Mouse (Mus musculus) heart, adult 2 months (tissue): Measurements from ENCODE around the gene Hoxc11.

Source experiments
- CTCF ChIP-seq: fragments of 200-600 bp; IDR thresholded peaks from 2 replicates; pipeline ENCODE4 v1.8.1; 2022; ENCODE audit warnings: antibody characterized with exemption, mild to moderate bottlenecking, moderate library complexity
- EP300 ChIP-seq: fragments of 200-500 bp; IDR thresholded peaks from 2 replicates; pipeline ENCODE4 v1.6.1; 2011; ENCODE audit warnings: low read depth, low read length, control low read depth; ENCODE audit not compliant: insufficient read depth
- POLR2A ChIP-seq: fragments of 200-500 bp; IDR thresholded peaks from 2 replicates; pipeline ENCODE4 v1.6.1; 2011; ENCODE audit warnings: mild to moderate bottlenecking, low read depth, low read length, control low read depth; ENCODE audit not compliant: insufficient read depth

DNA sequence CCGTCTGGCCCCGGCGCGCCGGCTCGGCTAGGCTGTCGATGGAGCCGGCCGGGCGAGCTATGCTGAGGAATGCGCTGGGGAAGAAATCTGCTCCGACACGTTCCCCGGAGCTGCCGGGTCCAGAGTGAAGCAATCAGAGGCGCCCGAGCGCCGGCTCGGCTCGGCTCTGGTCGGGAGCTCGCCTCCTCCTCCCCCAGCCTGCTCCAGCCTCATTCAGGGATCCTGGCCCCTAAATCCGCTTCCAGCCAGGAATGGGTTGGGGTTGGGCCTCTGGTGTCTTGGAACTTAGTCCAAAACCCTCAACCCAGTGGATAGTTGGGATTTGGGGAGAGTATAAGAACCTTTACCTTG, 32.2 kb upstream of the Hoxc11 start:
- TF ChIP-seq CTCF (no peak), POLR2A (no peak), EP300 (no peak)
